Mouse (Mus musculus) adrenal gland, adult 10 weeks (tissue): ENCODE measurements around the gene Dop1a. TPM values are rescaled to one million over a fixed set of nuclear protein-coding genes. Genes with fewer than 3 reads are reported as not detected.

ENCODE experiments used
- polyA plus RNA-seq: library from polyadenylated mRNA; stranded (reverse); fragments of 350-450 nt; fragmentation: Illumina TruSeq; extraction: RNeasy Lipid Tissue Mini Kit (QIAGEN cat#74804); gene quantifications from one replicate; pipeline ENCODE4 v1.2.3, GENCODE M21; 2014; ENCODE audit warnings: low read depth, low replicate concordance

The Dop1a gene
- polyA plus RNA-seq, result 24.6 TPM

GRCm38 (mm10) chr9:86466990-86467870 is at the start of gene Dop1a:
Dop1a (plus strand) TSS chr9:86467154.

GRCm38 (mm10) chr9:86464151-86465105 is 2.5 kb upstream of the Dop1a start, which contains the start of gene Ube2cbp:
Ube2cbp (minus strand) TSS chr9:86464950.

GRCm38 (mm10) chr9:86571540-86572135 is 104.7 kb downstream of the Dop1a start, which contains the start of the genes Pgm3 and Rwdd2a:
Pgm3 (minus strand) TSS chr9:86571842.
Rwdd2a (plus strand) TSS chr9:86571991.

Other genes starting within 250 kb of the Dop1a start
- 2.3 TPM for gene Ube2cbp, start 2.2 kb upstream of the Dop1a start, polyA plus RNA-seq
- gene Pgm3, start 104.7 kb downstream of the Dop1a start, polyA plus RNA-seq, result 37.7 TPM
- 12.0 TPM for gene Rwdd2a, start 104.8 kb downstream of the Dop1a start, polyA plus RNA-seq
- 3,622 TPM for gene Me1, start 228.8 kb downstream of the Dop1a start, polyA plus RNA-seq